Mouse (Mus musculus): ENCODE results near the gene Mvb12a.

DNA sequence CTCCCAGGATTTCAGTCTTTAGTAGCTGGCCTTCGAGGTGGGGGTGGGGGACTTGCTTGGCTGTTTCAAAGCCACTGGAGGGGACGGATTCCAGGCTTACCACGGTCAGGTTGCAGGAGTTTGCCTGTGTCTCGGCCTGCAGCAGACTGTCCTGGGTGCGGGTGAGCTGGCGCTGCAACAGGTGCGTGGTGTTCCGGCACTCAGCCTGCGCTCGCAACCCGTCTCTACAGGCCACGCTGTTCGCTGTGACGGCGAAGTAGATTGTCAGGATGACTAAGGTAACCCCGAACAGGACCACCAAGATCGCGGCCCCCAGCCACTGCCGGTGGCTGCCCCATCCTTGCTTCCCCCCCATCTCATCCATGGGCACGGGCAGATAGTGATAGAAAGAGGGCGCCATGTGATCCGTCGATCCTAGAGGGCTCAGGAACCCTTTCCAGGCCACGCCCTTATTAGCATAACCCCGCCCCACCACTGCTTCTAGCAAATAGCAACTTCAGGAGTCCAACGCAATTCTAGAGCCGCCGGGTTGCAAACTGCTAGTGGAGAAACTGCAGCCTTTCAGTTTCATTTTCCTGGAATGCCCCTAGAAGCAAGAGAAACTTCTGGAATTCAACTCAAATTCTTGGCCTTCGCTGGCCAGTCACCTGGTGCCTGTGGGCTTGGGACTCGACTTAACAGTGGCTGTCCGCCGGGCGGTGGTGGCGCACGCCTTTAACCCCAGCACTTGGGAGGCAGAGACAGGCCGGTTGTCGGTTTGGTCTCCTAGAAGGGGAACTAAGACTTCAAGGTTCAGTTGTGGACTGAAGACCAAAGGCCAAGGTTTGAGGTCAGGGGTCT lies 5.5 kb upstream of the Mvb12a start, which contains the start of gene Bst2:
- TF ChIP-seq CTCF (IDR thresholded peaks at IDR 0.05; ENCODE audit: low read depth, low read length) (peak; percentile 13), POLR2A (IDR thresholded peaks at IDR 0.05; ENCODE audit: insufficient read depth, low read length) (peak; percentile 70), EP300 (IDR thresholded peaks at IDR 0.05; ENCODE audit: insufficient read depth, low read depth, low read length) (0 out of 2 replicates have a peak, but pooled peaks have one; percentile 21)

Measured in ES-Bruce4 (cell line).